Mouse (Mus musculus): ENCODE results near the gene Gkn2.

DNA sequence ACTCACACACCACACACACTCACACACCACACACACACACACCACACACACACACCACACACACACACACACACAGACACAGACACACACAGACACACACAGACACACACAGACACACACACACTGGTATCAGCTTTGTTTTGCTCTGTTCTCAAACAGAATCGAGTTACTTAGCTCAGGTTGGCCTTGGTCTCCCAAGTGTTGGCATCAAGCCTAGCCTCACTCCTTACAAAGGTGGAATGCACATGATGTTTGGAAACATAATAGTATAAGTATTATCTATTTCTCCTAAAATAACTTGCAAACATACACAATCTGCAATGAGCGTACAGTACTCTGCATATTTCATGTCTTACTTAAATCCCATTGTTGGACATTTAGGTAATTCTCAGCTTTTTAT, 40.8 kb upstream of the Gkn2 start:
- TF ChIP-seq CTCF (IDR thresholded peaks at IDR 0.05; ENCODE audit: control insufficient read depth, insufficient read depth, insufficient read length), result no peak
- no peak for TF ChIP-seq MAX (IDR thresholded peaks at IDR 0.05)
- no peak for TF ChIP-seq FOSL1 (IDR thresholded peaks at IDR 0.05; ENCODE audit: insufficient read depth, low read length, poor library complexity, severe bottlenecking)
